Mouse (Mus musculus) heart, embryonic 15.5 days (tissue): ENCODE results near the gene Hcfc2. TPM values are rescaled to one million over a fixed set of nuclear protein-coding genes. Genes with fewer than 3 reads are reported as not detected.
A peak's percentile ranks its signal among the peaks of the same experiment; 100 is the strongest.

Source experiments
- ATAC-seq: fragments of 200-750 bp; cut with Nextera tagmentation; replicated peaks from 2 replicates; pipeline ENCODE4 v1.8.0; 2017; ENCODE audit warnings: low read depth, moderate TSS enrichment; ENCODE audit not compliant: insufficient number of reproducible peaks, insufficient read depth, low FRiP score
- H3K27ac ChIP-seq: fragments of 300-500 bp; sonication (generic); 2 replicates; pipeline ENCODE4 v1.5.1; 2015; ENCODE audit warnings: mild to moderate bottlenecking, inconsistent platforms
- H3K27me3 ChIP-seq: fragments of 300-500 bp; sonication (generic); 2 replicates; pipeline ENCODE4 v1.6.1; 2015; ENCODE audit warnings: inconsistent platforms
- H3K36me3 ChIP-seq: fragments of 300-500 bp; sonication (generic); 2 replicates; pipeline ENCODE4 v1.6.1; 2015; ENCODE audit warnings: mild to moderate bottlenecking, inconsistent platforms
- H3K4me1 ChIP-seq: fragments of 300-500 bp; sonication (generic); replicated peaks from 2 replicates; pipeline ENCODE4 v1.6.1; 2015; ENCODE audit warnings: inconsistent platforms
- H3K4me2 ChIP-seq: fragments of 300-500 bp; sonication (generic); 2 replicates; pipeline ENCODE4 v1.6.1; 2015; ENCODE audit warnings: inconsistent platforms, mild to moderate bottlenecking, moderate library complexity
- H3K4me3 ChIP-seq: fragments of 300-500 bp; sonication (generic); 2 replicates; pipeline ENCODE4 v1.5.1; 2015; ENCODE audit warnings: mild to moderate bottlenecking, inconsistent platforms
- H3K9ac ChIP-seq: fragments of 300-500 bp; sonication (generic); 2 replicates; pipeline ENCODE4 v1.6.1; 2015; ENCODE audit warnings: mild to moderate bottlenecking, inconsistent platforms
- H3K9me3 ChIP-seq: fragments of 300-500 bp; sonication (generic); replicated peaks from 2 replicates; pipeline ENCODE4 v1.6.1; 2016; ENCODE audit warnings: inconsistent platforms
- WGBS: fragments of 180-500 bp; shearing (Covaris S2); methylation state at CpG from one replicate; pipeline ENCODE4 v1.1.7; 2015; ENCODE audit warnings: mixed read lengths; 5-methylcytosine and 5-hydroxymethylcytosine counted together
- polyA plus RNA-seq: library from polyadenylated mRNA; unstranded; fragments of >200 nt; fragmentation: Nextera tagmentation; extraction: Ambion mirVana; gene quantifications from 2 replicates; pipeline ENCODE4 v1.2.1, GENCODE M21; 2015

Gene Hcfc2
- polyA plus RNA-seq, 1 experiment from 2014 or later = 42.4 TPM

- H3K4me3 ChIP-seq = no peak overlapping the region
- peak overlapping the region; percentile 29 for H3K4me2 ChIP-seq
- WGBS = 31% methylated on average over 13 of the region's 13 CpGs
- no peaks in the 10 kb centered on the region for H3K36me3 ChIP-seq
- H3K27me3 ChIP-seq = no peaks in the 10 kb centered on the region
- no peaks in the 10 kb centered on the region for H3K9me3 ChIP-seq
- H3K9ac ChIP-seq = no peak overlapping the region
- peaks cover 8% of the 10 kb centered on the region; the same call in 1 of the 2 replicates for H3K4me1 ChIP-seq
- no peak for ATAC-seq
- no peak overlapping the region for H3K27ac ChIP-seq
These were observed 81.9 kb downstream of the Hcfc2 start for GRCm38 (mm10) chr10:82777886-82778285.

- no peak overlapping the region for H3K27ac ChIP-seq
- no peak overlapping the region for H3K4me3 ChIP-seq
- H3K9me3 ChIP-seq = no peaks in the 10 kb centered on the region
- no peaks in the 10 kb centered on the region for H3K27me3 ChIP-seq
- no peak overlapping the region for H3K4me2 ChIP-seq
- H3K9ac ChIP-seq = no peak overlapping the region
- H3K4me1 ChIP-seq = peaks cover 8% of the 10 kb centered on the region; the same call in 1 of the 2 replicates
- ATAC-seq = no peak
- no peaks in the 10 kb centered on the region for H3K36me3 ChIP-seq
- WGBS = 79% methylated on average over 8 of the region's 8 CpGs
These were observed 83.0 kb downstream of the Hcfc2 start for GRCm38 (mm10) chr10:82778791-82779549.

- H3K27me3 ChIP-seq = no peaks in the 10 kb centered on the region
These were observed 83.9 kb downstream of the Hcfc2 start for GRCm38 (mm10) chr10:82779831-82780230.

GRCm38 (mm10) chr10:82780322-82780721 lies 84.4 kb downstream of the Hcfc2 start:
- WGBS = 95% methylated on average over 3 of the region's 3 CpGs
- H3K4me3 ChIP-seq = no peak overlapping the region
- H3K9me3 ChIP-seq = no peaks in the 10 kb centered on the region
- peaks cover 8% of the 10 kb centered on the region; the same call in 1 of the 2 replicates for H3K4me1 ChIP-seq
- H3K27ac ChIP-seq = no peak overlapping the region
- no peak overlapping the region for H3K9ac ChIP-seq
- no peak for ATAC-seq
- H3K36me3 ChIP-seq = no peaks in the 10 kb centered on the region
- H3K4me2 ChIP-seq = no peak overlapping the region
- no peaks in the 10 kb centered on the region for H3K27me3 ChIP-seq

More at GRCm38 (mm10) chr10:82779831-82780230, 83.9 kb downstream of the Hcfc2 start:
- Histone ChIP-seq H3K9ac (no peak overlapping the region), H3K9me3 (no peaks in the 10 kb centered on the region), H3K4me2 (no peak overlapping the region), H3K4me3 (no peak overlapping the region), H3K27ac (no peak overlapping the region), H3K4me1 (peaks cover 8% of the 10 kb centered on the region; the same call in 1 of the 2 replicates), H3K36me3 (no peaks in the 10 kb centered on the region)
- ATAC-seq = no peak
- WGBS = 98% methylated on average over 14 of the region's 14 CpGs

GRCm38 (mm10) chr10:82780816-82781215 lies 84.9 kb downstream of the Hcfc2 start:
- no peak overlapping the region for H3K4me2 ChIP-seq
- no peaks in the 10 kb centered on the region for H3K27me3 ChIP-seq
- ATAC-seq = no peak

GRCm38 (mm10) chr10:82782472-82782871 lies 86.5 kb downstream of the Hcfc2 start:
- Histone ChIP-seq H3K4me3 (no peak overlapping the region), H3K4me1 (peaks cover 7% of the 10 kb centered on the region; the same call in 1 of the 2 replicates), H3K27me3 (no peaks in the 10 kb centered on the region), H3K27ac (no peak overlapping the region), H3K4me2 (no peak overlapping the region), H3K9me3 (no peaks in the 10 kb centered on the region), H3K36me3 (no peaks in the 10 kb centered on the region), H3K9ac (no peak overlapping the region)
- 42% methylated on average over 2 of the region's 2 CpGs for WGBS
- ATAC-seq = no peak

More at GRCm38 (mm10) chr10:82780816-82781215, 84.9 kb downstream of the Hcfc2 start:
- Histone ChIP-seq H3K9me3 (no peaks in the 10 kb centered on the region), H3K27ac (no peak overlapping the region), H3K36me3 (no peaks in the 10 kb centered on the region), H3K4me1 (peaks cover 8% of the 10 kb centered on the region; the same call in 1 of the 2 replicates), H3K4me3 (no peak overlapping the region), H3K9ac (no peak overlapping the region)

- no peak overlapping the region for H3K4me2 ChIP-seq
- no peaks in the 10 kb centered on the region for H3K4me1 ChIP-seq
- no peaks in the 10 kb centered on the region for H3K27me3 ChIP-seq
- H3K9ac ChIP-seq = no peak overlapping the region
- no peak overlapping the region for H3K4me3 ChIP-seq
- H3K36me3 ChIP-seq = no peaks in the 10 kb centered on the region
- no peak for ATAC-seq
- H3K27ac ChIP-seq = no peak overlapping the region
- H3K9me3 ChIP-seq = no peaks in the 10 kb centered on the region
These were observed 93.2 kb downstream of the Hcfc2 start for GRCm38 (mm10) chr10:82789181-82789580.

- H3K27ac ChIP-seq = no peak overlapping the region
- H3K9ac ChIP-seq = no peak overlapping the region
- H3K4me2 ChIP-seq = no peak overlapping the region
- no peaks in the 10 kb centered on the region for H3K27me3 ChIP-seq
- no peaks in the 10 kb centered on the region for H3K36me3 ChIP-seq
- H3K9me3 ChIP-seq = no peaks in the 10 kb centered on the region
- ATAC-seq = no peak
- no peak overlapping the region for H3K4me3 ChIP-seq
- peaks cover 7% of the 10 kb centered on the region for H3K4me1 ChIP-seq
- WGBS = 80% methylated on average over 5 of the region's 5 CpGs
These were observed 94.5 kb downstream of the Hcfc2 start for GRCm38 (mm10) chr10:82790504-82790903.

- ATAC-seq = no peak
These were observed 95.8 kb downstream of the Hcfc2 start for GRCm38 (mm10) chr10:82791713-82792112.

More at GRCm38 (mm10) chr10:82791713-82792112, 95.8 kb downstream of the Hcfc2 start:
- Histone ChIP-seq H3K27me3 (no peaks in the 10 kb centered on the region), H3K4me1 (peaks cover 14% of the 10 kb centered on the region), H3K36me3 (no peaks in the 10 kb centered on the region), H3K9me3 (no peaks in the 10 kb centered on the region), H3K27ac (no peak overlapping the region), H3K4me3 (no peak overlapping the region), H3K9ac (no peak overlapping the region), H3K4me2 (no peak overlapping the region)
- WGBS = 89% methylated on average over 3 of the region's 3 CpGs

Other genes with a start within 250 kb of the Hcfc2 start
- not detected in 2 replicates for gene Gm1553, start 203.5 kb upstream of the Hcfc2 start, polyA plus RNA-seq
- gene 1190007I07Rik, start 72.9 kb upstream of the Hcfc2 start, polyA plus RNA-seq = 34.7 and 42.3 TPM in 2 replicates
- gene Tdg, start 66.3 kb upstream of the Hcfc2 start, polyA plus RNA-seq = 59.4 and 73.4 TPM in 2 replicates
- 3.8 and 4.6 TPM in 2 replicates for gene Glt8d2, start 5.5 kb upstream of the Hcfc2 start, polyA plus RNA-seq
- gene Nfyb, start 68.0 kb downstream of the Hcfc2 start, polyA plus RNA-seq = 22.2 and 27.5 TPM in 2 replicates
- 53.6 and 64.9 TPM in 2 replicates for gene Txnrd1, start 137.8 kb downstream of the Hcfc2 start, polyA plus RNA-seq
- gene Eid3, start 170.5 kb downstream of the Hcfc2 start, polyA plus RNA-seq = 0.15 and 0.42 TPM in 2 replicates